Mouse (Mus musculus) kidney, postnatal 14 days (tissue): ENCODE data around the gene Hes1.
"Not testable (repeated sequence)": the region's sequence is repeated elsewhere in the genome, so short reads cannot be mapped to it uniquely, and the experiment has no call there.

Source experiments
- DNase-seq: peaks from one replicate; pipeline ENCODE4 v3.0.0; 2022; ENCODE audit warnings: mixed read lengths

Gene Hes1

GRCm38 (mm10) chr16:30073317-30073716 lies 9.1 kb downstream of the Hes1 start:
- DNase-seq = no peak

DNA sequence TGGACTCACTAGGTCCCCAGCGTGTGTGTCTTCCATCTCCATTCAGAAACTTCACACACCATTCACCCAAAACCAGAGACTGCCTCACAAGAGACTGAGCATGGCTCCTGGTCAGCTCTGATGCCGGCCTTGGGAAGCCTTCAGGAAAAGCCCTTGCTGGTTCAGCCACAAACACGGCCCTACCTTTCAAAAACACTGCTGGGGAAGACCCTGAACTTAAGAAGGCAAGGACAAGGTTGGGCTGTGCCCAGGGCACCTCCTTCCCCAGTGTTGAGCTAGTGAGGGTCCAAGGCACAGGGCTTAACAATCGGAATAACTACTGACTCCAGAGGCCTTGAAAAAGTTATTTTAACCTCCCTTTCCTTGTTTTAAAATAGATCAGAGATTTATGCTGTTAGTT lies 17.3 kb downstream of the Hes1 start:
- no peak for DNase-seq

DNA sequence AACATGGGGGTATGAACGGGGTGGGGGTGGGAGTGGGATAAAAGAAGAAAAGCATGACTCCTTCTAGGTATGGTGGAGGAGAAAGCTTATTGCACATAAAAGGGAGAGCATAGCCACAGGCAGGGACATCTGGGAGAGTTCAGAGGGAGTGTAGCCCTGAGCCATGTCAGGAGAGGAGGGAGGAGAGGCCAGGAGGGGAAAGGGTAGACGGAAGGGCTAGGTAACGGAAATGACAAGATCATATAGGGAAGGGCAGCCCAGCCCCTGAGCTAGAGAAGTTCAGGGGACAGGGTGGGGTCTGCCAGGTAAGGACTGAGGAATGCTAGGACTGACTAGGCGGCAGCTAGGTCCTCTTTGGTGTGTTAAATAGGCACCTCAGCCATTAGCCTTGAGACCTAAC lies 17.8 kb downstream of the Hes1 start:
- DNase-seq = no peak

DNA sequence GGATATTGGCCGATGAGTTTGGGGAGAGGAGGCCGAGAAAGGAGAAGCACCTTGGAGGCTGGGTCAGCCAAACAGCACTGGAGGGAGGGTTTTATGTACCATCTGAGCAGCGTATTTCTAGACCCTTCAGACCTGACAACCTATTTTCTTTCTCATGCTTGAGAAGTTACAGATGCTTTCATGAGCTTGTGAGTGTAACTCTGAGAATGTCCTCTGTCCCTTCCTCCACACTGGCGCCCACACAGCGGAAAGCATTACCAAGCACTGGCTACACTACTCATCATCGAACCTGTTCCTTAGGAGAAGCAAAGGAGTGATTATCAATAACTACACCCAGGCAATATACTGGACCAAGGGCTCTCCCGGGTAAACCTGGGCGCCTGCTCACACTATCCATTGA lies 18.8 kb downstream of the Hes1 start:
- no peak for DNase-seq

DNA sequence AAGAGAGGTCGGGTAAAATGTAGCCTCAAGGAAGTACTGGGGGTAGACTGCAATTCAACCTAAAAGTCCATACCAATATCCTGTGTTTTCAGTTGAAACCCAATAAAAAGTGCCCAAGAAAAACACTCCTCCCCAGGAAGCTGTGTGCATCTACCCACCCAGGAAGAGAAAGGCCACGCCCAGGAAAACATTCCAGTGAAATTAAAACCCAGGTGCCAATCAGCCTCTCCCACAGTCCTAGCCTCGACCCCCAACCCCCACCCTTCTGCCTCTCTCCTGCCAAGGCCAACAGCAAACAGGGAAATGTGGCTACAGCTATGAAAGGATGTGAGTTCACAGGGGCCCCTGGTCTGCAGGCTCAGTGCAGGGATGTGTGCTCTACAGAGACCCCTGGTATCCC lies 19.4 kb downstream of the Hes1 start:
- DNase-seq = no peak

DNA sequence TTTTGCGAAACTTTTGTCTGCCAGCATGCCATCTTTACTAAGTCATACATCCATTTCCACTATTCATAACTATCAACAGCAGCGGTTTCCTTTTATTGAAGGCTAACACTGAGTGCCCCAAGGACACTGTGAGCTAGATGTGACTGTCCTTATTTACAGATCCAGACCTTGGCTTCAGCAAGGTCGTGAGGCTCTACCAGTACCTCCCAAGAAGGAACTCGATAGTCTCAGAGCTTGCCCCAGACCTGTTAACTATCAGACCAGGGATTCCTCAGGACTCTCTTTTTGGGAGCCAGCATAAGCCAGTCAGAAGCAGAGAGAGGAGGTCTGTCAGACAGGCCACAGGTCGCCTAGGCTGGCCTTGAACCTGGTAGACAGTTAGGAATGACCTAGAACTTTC lies 24.5 kb downstream of the Hes1 start:
- no peak for DNase-seq

- no peak for DNase-seq
Observed at GRCm38 (mm10) chr16:30090200-30090865, 26.1 kb downstream of the Hes1 start.

GRCm38 (mm10) chr16:30096050-30096449 lies 31.9 kb downstream of the Hes1 start:
- DNase-seq = no peak

DNA sequence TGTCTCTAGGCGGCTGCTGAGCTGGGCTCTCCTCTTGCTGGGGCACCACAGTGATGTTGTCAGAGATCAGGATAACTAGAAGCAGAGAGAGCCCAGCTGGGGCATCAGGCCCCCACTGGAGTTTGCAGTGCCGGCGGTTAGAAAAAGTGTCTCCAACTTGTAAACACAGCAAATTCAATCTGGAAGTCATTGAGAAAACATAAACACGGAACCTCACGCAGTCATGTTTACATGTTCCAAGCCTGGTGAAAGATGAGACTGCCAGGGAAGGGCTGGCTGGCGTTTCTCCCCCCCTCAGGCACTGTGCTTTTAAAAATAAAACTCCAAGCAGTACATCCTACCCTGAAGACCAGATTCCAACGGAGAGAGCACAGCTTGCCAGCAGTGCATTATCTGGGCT lies 32.3 kb downstream of the Hes1 start:
- DNase-seq = no peak

DNA sequence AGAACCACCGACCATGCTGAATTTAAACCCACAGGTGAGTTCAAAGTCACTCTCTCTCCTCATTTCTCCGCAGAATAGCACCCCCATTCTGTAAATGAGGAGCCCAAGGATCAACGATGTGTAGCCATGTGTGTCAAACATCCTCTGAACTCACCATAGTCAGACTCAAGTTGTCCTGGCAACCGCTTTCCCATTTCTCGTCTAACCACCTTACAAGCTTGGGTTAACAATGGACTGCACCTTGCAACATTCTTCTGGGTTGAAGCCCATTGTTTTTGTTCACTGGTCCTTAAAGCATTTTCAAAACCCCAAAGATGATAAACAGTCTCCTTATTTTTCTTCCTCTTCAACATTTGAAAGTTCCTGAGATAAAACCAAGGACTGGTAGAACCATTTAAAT lies 34.9 kb downstream of the Hes1 start:
- DNase-seq = no peak

GRCm38 (mm10) chr16:30102149-30102915 lies 38.1 kb downstream of the Hes1 start:
- DNase-seq = peak; percentile 38

DNA sequence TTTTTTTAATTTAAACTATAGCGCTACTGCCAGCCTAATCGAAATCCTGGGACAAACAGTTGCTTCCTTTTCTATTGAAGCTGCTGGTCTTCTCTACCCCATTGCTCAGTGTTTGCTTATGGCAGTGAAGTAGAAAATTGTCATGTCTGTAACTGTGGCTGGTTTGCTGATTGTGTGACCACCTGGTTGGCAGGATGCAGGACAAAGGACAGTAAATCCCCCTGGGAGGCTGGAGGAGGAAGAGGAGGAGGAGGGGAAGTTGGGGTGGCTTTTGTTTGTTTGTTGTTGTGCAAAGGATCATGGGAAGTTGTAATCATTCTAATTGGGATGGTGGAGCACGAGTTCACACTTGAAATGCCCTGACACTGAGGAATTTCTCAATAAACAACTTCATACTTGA lies 38.8 kb downstream of the Hes1 start:
- peak; percentile 41 for DNase-seq

- no peak for DNase-seq
Observed at GRCm38 (mm10) chr16:30103495-30103894, 39.3 kb downstream of the Hes1 start.

GRCm38 (mm10) chr16:30104363-30104762 lies 40.2 kb downstream of the Hes1 start:
- no peak for DNase-seq

- no peak for DNase-seq
Observed at GRCm38 (mm10) chr16:30105476-30105875, 41.3 kb downstream of the Hes1 start.

GRCm38 (mm10) chr16:30108167-30108566 lies 44.0 kb downstream of the Hes1 start:
- not testable (repeated sequence) for DNase-seq

- DNase-seq = no peak
Observed at GRCm38 (mm10) chr16:30110466-30110865, 46.3 kb downstream of the Hes1 start.

- DNase-seq = no peak
Observed at GRCm38 (mm10) chr16:30111069-30111468, 46.9 kb downstream of the Hes1 start.

DNA sequence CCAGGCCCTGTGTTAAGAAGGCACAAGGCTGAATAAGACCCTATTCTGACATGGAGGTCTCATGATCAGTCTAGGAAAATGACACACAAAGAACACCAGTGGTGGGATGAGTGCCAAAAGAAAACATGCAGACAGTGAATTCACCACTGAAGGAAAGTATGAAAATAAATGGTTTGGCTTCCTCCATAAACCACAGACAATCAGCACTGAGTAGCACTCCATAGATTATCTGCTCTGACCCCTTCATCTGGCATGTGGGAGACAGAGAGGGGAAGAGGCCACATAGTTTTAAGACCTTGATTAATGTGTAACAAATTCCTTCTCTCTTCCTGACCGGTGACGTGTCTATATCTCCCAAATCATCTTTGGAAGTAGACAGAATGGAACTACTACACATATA lies 47.4 kb downstream of the Hes1 start:
- DNase-seq = peak; percentile 38

DNA sequence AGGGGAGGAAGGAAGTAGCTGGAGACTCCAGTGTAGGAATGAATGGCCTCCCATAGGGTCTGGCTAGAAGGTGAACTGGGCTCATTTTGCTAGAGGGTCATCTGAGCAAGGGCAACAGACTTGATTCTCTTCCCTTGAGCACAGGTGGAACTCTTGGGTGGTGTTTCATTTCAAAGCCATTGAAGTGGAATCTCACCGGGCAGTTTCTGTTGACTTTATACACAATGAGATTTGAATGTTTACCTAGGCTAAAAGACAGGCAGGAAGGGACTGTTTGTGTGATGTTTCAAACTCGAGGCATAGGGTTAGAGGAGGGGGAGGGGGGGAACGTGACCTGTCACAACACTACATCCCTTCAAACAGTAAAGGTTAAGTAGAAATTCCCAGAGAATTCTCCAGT lies 49.0 kb downstream of the Hes1 start:
- DNase-seq = no peak

DNA sequence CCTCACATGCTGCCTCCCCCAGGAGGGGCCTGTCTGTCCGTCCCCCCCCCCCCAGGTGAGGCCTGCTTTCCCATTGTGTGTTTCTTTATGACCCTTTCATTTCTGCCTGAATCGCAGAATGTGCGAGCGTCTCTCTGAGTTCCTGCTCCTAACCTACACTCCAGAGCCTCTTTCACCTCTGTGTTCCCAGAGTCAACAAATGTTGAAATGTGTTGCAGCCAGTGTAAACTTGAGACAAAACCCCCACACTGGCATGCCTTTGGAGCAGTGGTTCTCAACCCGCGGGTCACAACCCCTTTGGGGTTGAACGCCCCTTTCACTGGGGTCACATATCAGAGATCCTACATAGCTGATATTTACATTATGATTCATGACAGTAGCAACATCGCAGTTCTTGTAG lies 49.6 kb downstream of the Hes1 start:
- no peak for DNase-seq

DNA sequence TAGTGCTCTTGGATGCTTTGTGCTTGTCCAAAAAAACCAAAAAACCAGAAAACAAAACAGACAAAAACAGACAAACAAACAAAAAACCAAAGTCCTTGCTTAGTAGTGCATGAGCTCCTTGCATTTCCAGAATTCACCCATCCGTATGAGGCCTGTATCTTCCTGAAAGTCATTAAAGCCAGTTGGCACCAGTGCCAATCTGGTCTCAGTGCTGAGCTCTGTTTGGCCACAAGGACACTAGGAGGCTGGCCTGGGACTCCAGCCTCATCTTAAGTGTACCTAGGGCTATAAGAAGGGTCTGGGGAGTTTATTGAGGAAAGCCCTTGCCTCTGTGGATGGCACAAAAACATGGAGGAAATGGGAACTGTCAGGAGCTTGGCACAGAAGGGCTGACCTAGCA lies 50.3 kb downstream of the Hes1 start:
- DNase-seq = peak; percentile 33
